Mouse (Mus musculus) subcutaneous adipose tissue, adult 2 months (tissue): ENCODE data around the gene Ch25h. TPM values are rescaled to one million over a fixed set of nuclear protein-coding genes. Genes with fewer than 3 reads are reported as not detected.

Experiments used
- polyA plus RNA-seq: library from polyadenylated mRNA; depleted of rRNA; stranded (reverse); fragments of >200 nt; gene quantifications from 2 replicates; pipeline ENCODE4 v1.2.3, GENCODE M21; 2012; ENCODE audit warnings: low replicate concordance; rRNA removed

The Ch25h gene
- polyA plus RNA-seq: 2.9 and 10.4 TPM in 2 replicates

GRCm38 (mm10) chr19:34474991-34475971, at the start of gene Ch25h:
Gene Ch25h, minus strand, starts transcription at chr19:34475164.

Other genes starting within 250 kb of the Ch25h start
- gene Acta2, start 219.6 kb downstream of the Ch25h start, polyA plus RNA-seq: 509 and 3,738 TPM in 2 replicates
- 3.8 and 12.5 TPM in 2 replicates for gene Fas, start 184.5 kb downstream of the Ch25h start, polyA plus RNA-seq
- 44.9 and 52.6 TPM in 2 replicates for gene Lipa, start 52.3 kb upstream of the Ch25h start, polyA plus RNA-seq
- gene Ifit2, start 75.5 kb upstream of the Ch25h start, polyA plus RNA-seq: 2.5 and 3.0 TPM in 2 replicates
- 6.2 and 10.9 TPM in 2 replicates for gene Ifit3, start 108.4 kb upstream of the Ch25h start, polyA plus RNA-seq
- gene Ifit1bl1, start 126.8 kb upstream of the Ch25h start, polyA plus RNA-seq: 0.19 and 0.66 TPM in 2 replicates
- 2.6 and 3.3 TPM in 2 replicates for gene Ifit3b, start 132.8 kb upstream of the Ch25h start, polyA plus RNA-seq
- gene Ifit1bl2, start 165.6 kb upstream of the Ch25h start, polyA plus RNA-seq: 0.07 and 0.08 TPM in 2 replicates
- 5.7 and 9.6 TPM in 2 replicates for gene Ifit1, start 165.7 kb upstream of the Ch25h start, polyA plus RNA-seq